Mouse (Mus musculus): Measurements from ENCODE around the gene Gucy1b2. TPM values are rescaled to one million over a fixed set of nuclear protein-coding genes. Genes with fewer than 3 reads are reported as not detected.

Gene Gucy1b2
- polyA plus RNA-seq, 1 experiment from 2014 or later: 0.66 TPM

DNA sequence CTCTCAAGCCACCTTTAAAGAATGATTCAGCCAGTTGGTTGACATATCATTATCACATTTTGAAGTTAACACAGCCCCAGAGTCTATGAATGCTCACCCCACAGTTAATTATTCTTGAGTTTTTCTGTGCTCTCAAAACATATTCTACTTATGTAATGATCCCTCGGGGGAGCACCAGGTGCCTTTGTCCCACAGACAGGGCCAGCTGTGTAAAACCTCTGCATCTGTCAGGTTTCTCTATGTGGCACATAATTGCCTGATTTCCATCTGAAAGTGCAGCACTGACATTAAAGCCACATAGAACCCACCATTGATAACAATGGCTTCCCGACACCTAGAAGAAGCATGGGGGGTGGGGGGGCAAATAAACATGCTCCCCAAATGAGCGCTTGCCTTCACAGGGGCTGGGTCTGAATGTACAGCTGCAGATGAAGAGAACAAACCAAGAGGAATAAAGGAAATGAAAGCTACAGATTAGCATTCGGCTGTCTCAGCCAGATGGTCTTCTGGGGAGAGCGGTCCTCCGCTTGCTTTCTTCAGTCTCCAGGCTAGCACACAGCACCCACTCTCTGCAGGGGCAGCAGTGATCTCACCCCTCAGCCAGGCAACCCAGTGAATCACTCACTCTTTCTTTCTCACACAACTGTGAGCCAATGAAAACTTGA, 66.9 kb downstream of the Gucy1b2 start:
- no peaks in the 10 kb centered on the region for H3K36me3 ChIP-seq (ENCODE audit: control insufficient read depth, insufficient read depth, low read length)
- no peak overlapping the region for H3K9ac ChIP-seq (ENCODE audit: low read depth, low read length)
- ATAC-seq: peak; percentile 75
- peak overlapping the region; percentile 36 for H3K27ac ChIP-seq (ENCODE audit: low read depth, low read length)
- WGBS: 23% methylated on average over 6 of the region's 6 CpGs
- H3K9me3 ChIP-seq (ENCODE audit: control insufficient read depth, low read length): no peaks in the 10 kb centered on the region
- peak overlapping the region; percentile 7; the same call in 1 of the 2 replicates for H3K4me2 ChIP-seq (ENCODE audit: low read length)
- no peak overlapping the region for H3K4me3 ChIP-seq (ENCODE audit: low read length)
- no peaks in the 10 kb centered on the region for H3K27me3 ChIP-seq (replicated peaks; ENCODE audit: control insufficient read depth, insufficient read depth, low read length)
- H3K4me1 ChIP-seq (ENCODE audit: control insufficient read depth, insufficient read depth, low read depth, low read length): peaks cover 6% of the 10 kb centered on the region

DNA sequence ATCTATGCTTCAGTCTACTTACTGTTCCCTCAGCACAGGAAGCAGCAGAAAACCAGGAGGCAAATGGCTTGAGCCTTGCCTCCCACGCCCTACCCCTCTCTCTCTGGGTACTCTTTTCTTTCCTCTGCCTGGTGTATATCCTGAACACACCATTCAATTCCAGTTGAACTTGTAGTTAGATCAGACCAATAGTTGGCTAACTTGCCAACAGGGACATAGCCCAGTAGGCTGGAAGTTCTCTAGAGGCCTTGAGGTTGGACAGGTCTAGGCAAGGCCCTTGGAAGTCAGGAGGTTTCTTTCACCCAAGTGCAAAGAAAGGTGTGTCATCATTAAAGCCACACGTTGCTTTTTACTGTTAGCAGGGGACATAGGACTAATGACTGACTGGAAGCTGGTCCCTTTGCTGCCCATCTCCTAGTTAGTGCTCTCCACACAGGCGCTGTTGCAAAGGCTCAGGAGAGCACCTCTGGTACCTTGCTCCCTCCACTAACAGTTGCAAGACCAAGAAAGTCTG, 72.2 kb downstream of the Gucy1b2 start:
- Histone ChIP-seq H3K4me2 (ENCODE audit: low read length) (no peak overlapping the region), H3K4me3 (ENCODE audit: low read length) (no peak overlapping the region), H3K4me1 (ENCODE audit: control insufficient read depth, insufficient read depth, low read depth, low read length) (no peaks in the 10 kb centered on the region), H3K27ac (ENCODE audit: low read depth, low read length) (no peak overlapping the region), H3K36me3 (ENCODE audit: control insufficient read depth, insufficient read depth, low read length) (no peaks in the 10 kb centered on the region), H3K9me3 (ENCODE audit: control insufficient read depth, low read length) (no peaks in the 10 kb centered on the region), H3K27me3 (replicated peaks; ENCODE audit: control insufficient read depth, insufficient read depth, low read length) (no peaks in the 10 kb centered on the region), H3K9ac (ENCODE audit: low read depth, low read length) (no peak overlapping the region)
- ATAC-seq: no peak
- 98% methylated on average over 3 of the region's 3 CpGs for WGBS

DNA sequence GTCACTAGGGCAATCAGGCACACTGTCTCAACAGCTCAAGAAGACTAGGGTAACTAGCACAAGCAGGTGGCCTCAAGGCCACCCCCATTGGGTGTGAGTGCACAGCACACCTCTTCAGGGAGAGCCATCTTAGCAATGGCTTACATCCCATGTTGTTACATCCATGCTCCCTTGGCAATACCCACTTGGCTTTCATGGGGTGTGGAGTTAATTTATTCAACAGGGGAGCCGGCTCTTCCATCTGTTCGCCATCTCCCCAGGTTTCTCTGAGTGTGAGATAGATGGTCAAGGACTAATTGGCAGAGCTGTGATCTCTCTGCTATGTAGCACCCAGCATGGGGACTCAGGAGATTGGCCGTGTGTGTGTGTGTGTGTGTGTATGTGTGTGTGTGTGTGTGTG, 73.0 kb downstream of the Gucy1b2 start:
- 78% methylated on average over 3 of the region's 3 CpGs for WGBS
- Histone ChIP-seq H3K36me3 (ENCODE audit: control insufficient read depth, insufficient read depth, low read length) (no peaks in the 10 kb centered on the region), H3K9ac (ENCODE audit: low read depth, low read length) (no peak overlapping the region), H3K4me3 (ENCODE audit: low read length) (no peak overlapping the region), H3K9me3 (ENCODE audit: control insufficient read depth, low read length) (no peaks in the 10 kb centered on the region), H3K27ac (ENCODE audit: low read depth, low read length) (no peak overlapping the region), H3K27me3 (replicated peaks; ENCODE audit: control insufficient read depth, insufficient read depth, low read length) (no peaks in the 10 kb centered on the region), H3K4me1 (ENCODE audit: control insufficient read depth, insufficient read depth, low read depth, low read length) (no peaks in the 10 kb centered on the region), H3K4me2 (ENCODE audit: low read length) (no peak overlapping the region)
- ATAC-seq: no peak

DNA sequence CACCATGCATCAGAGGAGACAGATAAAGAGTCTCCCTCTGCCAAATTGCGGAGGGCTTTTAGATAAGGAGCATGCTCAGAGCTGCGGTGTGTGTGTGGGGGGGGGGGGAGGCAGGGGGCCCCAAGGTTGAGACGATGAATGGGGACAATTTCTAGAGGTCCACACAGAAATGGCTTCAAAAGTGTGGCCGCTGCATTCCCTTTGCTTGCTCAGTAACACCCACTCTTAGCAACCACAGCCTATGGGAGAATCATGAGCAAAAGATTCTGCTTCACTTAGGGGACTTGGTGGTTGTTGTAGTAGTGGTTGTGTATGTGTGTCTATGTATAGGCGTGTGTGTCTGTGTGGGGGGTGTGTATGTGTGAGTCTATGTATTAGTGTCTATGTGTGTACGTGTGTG, 75.5 kb downstream of the Gucy1b2 start:
- Histone ChIP-seq H3K9ac (ENCODE audit: low read depth, low read length) (no peak overlapping the region), H3K4me3 (ENCODE audit: low read length) (no peak overlapping the region), H3K27ac (ENCODE audit: low read depth, low read length) (no peak overlapping the region), H3K27me3 (replicated peaks; ENCODE audit: control insufficient read depth, insufficient read depth, low read length) (no peaks in the 10 kb centered on the region), H3K4me2 (ENCODE audit: low read length) (no peak overlapping the region), H3K36me3 (ENCODE audit: control insufficient read depth, insufficient read depth, low read length) (no peaks in the 10 kb centered on the region), H3K4me1 (ENCODE audit: control insufficient read depth, insufficient read depth, low read depth, low read length) (no peaks in the 10 kb centered on the region), H3K9me3 (ENCODE audit: control insufficient read depth, low read length) (no peaks in the 10 kb centered on the region)
- WGBS: 68% methylated on average over 6 of the region's 6 CpGs
- ATAC-seq: no peak

DNA sequence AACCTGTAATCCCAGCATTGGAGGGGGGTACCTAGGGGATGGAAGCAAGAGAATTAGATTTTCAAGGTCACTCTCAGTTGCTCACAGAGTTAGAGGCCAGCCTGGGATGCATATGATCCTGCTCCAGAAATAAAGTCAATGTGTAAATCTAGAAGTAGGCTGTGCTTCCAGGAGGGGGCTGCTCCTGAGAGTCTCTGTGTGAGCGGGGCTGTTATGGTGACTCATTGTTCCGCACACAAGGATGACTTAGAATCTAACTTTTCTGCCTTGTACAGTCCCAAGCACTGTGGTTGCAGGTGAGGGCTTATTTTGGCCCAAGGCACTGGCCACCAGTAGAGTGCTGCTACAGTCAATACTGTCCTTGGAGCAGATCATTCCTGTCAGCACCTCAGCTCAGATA, 76.7 kb downstream of the Gucy1b2 start:
- Histone ChIP-seq H3K4me3 (ENCODE audit: low read length) (no peak overlapping the region), H3K9ac (ENCODE audit: low read depth, low read length) (no peak overlapping the region), H3K4me2 (ENCODE audit: low read length) (no peak overlapping the region), H3K27ac (ENCODE audit: low read depth, low read length) (no peak overlapping the region), H3K36me3 (ENCODE audit: control insufficient read depth, insufficient read depth, low read length) (no peaks in the 10 kb centered on the region), H3K9me3 (ENCODE audit: control insufficient read depth, low read length) (no peaks in the 10 kb centered on the region), H3K27me3 (replicated peaks; ENCODE audit: control insufficient read depth, insufficient read depth, low read length) (no peaks in the 10 kb centered on the region), H3K4me1 (ENCODE audit: control insufficient read depth, insufficient read depth, low read depth, low read length) (no peaks in the 10 kb centered on the region)
- ATAC-seq: no peak
- WGBS: 90% methylated on average over 2 of the region's 2 CpGs

DNA sequence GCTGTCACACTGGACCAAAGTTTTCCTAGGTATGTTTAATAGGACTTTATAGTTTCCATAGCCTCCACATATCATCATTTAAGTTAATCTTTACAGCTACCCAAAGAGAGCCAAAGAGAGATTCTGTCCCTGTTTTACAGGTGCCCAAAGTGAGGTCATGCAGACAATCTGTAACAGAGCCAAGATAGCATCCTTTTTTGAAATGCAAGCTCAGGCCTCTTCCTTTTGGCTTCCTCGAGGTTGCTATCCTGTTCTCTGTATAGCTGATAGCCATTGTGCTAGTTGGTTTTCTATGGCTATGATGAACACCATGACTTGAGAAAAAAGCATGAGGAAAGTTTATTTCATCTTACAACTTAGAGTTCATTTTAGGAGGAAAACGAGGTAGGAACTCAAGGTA, 80.0 kb downstream of the Gucy1b2 start:
- 89% methylated on average over 2 of the region's 2 CpGs for WGBS
- no peak for ATAC-seq
- H3K4me1 ChIP-seq (ENCODE audit: control insufficient read depth, insufficient read depth, low read depth, low read length): no peaks in the 10 kb centered on the region
- no peak overlapping the region for H3K4me2 ChIP-seq (ENCODE audit: low read length)
- no peaks in the 10 kb centered on the region for H3K9me3 ChIP-seq (ENCODE audit: control insufficient read depth, low read length)
- H3K27ac ChIP-seq (ENCODE audit: low read depth, low read length): no peak overlapping the region
- H3K9ac ChIP-seq (ENCODE audit: low read depth, low read length): no peak overlapping the region
- H3K4me3 ChIP-seq (ENCODE audit: low read length): no peak overlapping the region
- no peaks in the 10 kb centered on the region for H3K27me3 ChIP-seq (replicated peaks; ENCODE audit: control insufficient read depth, insufficient read depth, low read length)
- no peaks in the 10 kb centered on the region for H3K36me3 ChIP-seq (ENCODE audit: control insufficient read depth, insufficient read depth, low read length)

DNA sequence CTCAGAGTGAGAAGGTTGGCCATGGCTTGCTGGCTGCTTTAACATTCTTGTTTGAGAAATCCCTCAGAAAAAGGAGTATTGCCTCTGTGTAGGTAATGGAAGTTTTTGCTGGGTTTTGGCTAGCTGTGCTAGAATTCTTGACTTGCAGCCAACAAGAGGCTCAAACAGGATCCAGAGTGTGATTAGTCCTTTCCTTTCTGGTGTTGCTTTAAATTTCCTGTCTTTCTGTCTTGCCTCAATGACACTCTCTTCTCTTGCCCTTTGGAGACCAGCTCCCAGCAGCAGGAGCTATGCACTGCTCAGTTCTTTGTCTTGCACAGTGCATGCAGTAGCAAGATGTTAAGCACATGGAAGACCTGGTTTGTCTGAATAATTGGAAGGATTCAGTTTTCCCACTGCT, 80.4 kb downstream of the Gucy1b2 start:
- no peak for ATAC-seq
- Histone ChIP-seq H3K9me3 (ENCODE audit: control insufficient read depth, low read length) (no peaks in the 10 kb centered on the region), H3K4me1 (ENCODE audit: control insufficient read depth, insufficient read depth, low read depth, low read length) (no peaks in the 10 kb centered on the region), H3K27ac (ENCODE audit: low read depth, low read length) (no peak overlapping the region), H3K4me3 (ENCODE audit: low read length) (no peak overlapping the region), H3K27me3 (replicated peaks; ENCODE audit: control insufficient read depth, insufficient read depth, low read length) (no peaks in the 10 kb centered on the region), H3K9ac (ENCODE audit: low read depth, low read length) (no peak overlapping the region), H3K36me3 (ENCODE audit: control insufficient read depth, insufficient read depth, low read length) (no peaks in the 10 kb centered on the region), H3K4me2 (ENCODE audit: low read length) (no peak overlapping the region)

DNA sequence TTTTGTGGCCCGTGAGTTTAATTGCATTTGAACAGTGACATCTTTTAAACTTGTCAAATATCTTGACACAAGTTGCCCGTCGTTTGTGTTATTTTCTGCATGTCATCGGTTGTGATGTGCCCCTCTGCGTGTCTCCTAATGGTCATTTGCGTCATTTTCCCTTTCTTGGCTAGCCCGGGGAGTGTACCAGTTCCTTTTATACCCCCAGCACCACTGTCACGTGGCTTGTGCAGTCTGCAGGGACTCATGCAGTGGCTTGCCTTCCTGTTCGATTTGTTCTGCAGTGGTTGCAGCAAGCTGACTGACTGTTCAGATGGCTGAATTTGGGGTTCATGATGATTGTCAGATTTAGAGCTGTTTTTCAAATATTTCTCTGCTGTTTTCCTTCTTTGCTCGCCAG, 82.1 kb downstream of the Gucy1b2 start:
- Histone ChIP-seq H3K4me1 (ENCODE audit: control insufficient read depth, insufficient read depth, low read depth, low read length) (no peaks in the 10 kb centered on the region), H3K36me3 (ENCODE audit: control insufficient read depth, insufficient read depth, low read length) (no peaks in the 10 kb centered on the region), H3K9me3 (ENCODE audit: control insufficient read depth, low read length) (no peaks in the 10 kb centered on the region), H3K27me3 (replicated peaks; ENCODE audit: control insufficient read depth, insufficient read depth, low read length) (no peaks in the 10 kb centered on the region), H3K9ac (ENCODE audit: low read depth, low read length) (no peak overlapping the region), H3K27ac (ENCODE audit: low read depth, low read length) (no peak overlapping the region), H3K4me3 (ENCODE audit: low read length) (no peak overlapping the region), H3K4me2 (ENCODE audit: low read length) (no peak overlapping the region)
- 81% methylated on average over 10 of the region's 10 CpGs for WGBS
- ATAC-seq: no peak

DNA sequence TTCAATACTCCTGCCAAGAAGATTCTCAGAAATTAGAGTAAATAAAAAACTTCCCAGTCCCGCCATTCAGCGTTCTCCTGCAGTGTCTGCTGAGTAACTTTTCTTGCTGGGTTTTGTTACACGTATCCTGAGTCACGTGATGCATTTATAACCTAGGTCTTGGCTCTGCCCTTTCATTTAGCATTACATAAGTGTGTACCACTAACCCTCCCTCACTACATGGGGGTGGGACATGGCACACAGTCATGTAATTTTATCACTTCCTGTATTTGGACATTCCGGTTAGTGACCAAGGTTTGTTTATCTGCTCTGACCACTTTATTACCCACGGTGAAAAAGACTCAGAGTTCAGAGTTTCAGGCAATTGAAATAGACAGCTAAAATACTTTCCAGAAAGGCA, 85.3 kb downstream of the Gucy1b2 start:
- Histone ChIP-seq H3K4me2 (ENCODE audit: low read length) (no peak overlapping the region), H3K4me1 (ENCODE audit: control insufficient read depth, insufficient read depth, low read depth, low read length) (no peaks in the 10 kb centered on the region), H3K36me3 (ENCODE audit: control insufficient read depth, insufficient read depth, low read length) (peaks cover 3% of the 10 kb centered on the region; the same call in 1 of the 2 replicates), H3K27me3 (replicated peaks; ENCODE audit: control insufficient read depth, insufficient read depth, low read length) (no peaks in the 10 kb centered on the region), H3K9ac (ENCODE audit: low read depth, low read length) (no peak overlapping the region), H3K4me3 (ENCODE audit: low read length) (no peak overlapping the region), H3K9me3 (ENCODE audit: control insufficient read depth, low read length) (no peaks in the 10 kb centered on the region), H3K27ac (ENCODE audit: low read depth, low read length) (no peak overlapping the region)
- ATAC-seq: no peak
- 81% methylated on average over 6 of the region's 6 CpGs for WGBS

Data from hindbrain, embryonic 16.5 days (tissue).